Comparison of ENCODE assay signal across 1 mouse cellular context in the genomic region with DNA sequence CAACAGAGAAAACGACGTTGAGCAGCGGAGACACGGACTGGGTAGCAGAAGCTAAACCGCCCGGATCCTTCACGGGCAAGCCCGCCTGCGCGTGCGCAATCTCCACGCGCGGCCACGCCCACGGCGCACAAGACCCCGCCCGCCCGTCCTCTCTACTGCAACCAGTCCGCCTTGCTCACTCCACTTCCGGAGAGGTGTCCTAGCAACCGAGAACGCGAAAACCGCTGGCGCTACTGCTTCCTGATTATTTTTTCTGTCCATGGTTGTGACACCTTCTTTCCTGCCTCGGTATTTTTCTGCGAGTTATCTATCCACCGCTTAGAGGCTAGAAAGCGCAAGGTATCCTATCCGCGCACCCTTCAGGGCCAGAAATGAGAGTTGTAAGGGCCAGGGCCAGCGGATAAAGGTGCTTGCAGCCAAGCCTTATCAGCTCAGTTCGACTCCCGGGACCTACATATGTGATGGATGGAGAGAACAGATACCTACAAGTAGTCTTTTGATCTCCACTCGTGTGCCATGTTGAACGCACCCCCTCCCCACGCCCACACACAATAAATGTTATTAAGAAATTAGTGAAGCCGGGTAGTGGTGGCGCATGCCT.
TF ChIP-seq lines count a peak whose summit lies in the region.

A gene (minus strand): TSS at position 89 of the 601 bp plus-strand sequence.

TF ChIP-seq in MEL, 35 proteins besides CTCF, POLR2A, EP300 and RAD21 (continued from another document):
- TF ChIP-seq ELF1 (IDR thresholded peaks at IDR 0.05; ENCODE audit: low read depth, low read length) (peak; percentile 94), MYB (IDR thresholded peaks at IDR 0.05; ENCODE audit: low read depth, low read length) (no peak), MAX (IDR thresholded peaks at IDR 0.05; ENCODE audit: low read length) (0 out of 2 replicates have a peak, but pooled peaks have one; percentile 35), TCF12 (IDR thresholded peaks at IDR 0.05; ENCODE audit: low read depth, low read length) (no peak; the same call in 1 of the 2 replicates), ZKSCAN1 (IDR thresholded peaks at IDR 0.05; ENCODE audit: low read depth, low read length) (no peak), BHLHE40 (IDR thresholded peaks at IDR 0.05; ENCODE audit: borderline replicate concordance, low read depth, low read length) (no peak), ZMIZ1 (IDR thresholded peaks at IDR 0.05; ENCODE audit: low read depth, low read length) (peak; percentile 11; the same call in 1 of the 2 replicates), CHD1 (IDR thresholded peaks at IDR 0.05; ENCODE audit: low read depth, low read length) (no peak), NELFE (IDR thresholded peaks at IDR 0.05; ENCODE audit: low read depth, low read length) (peak; percentile 62), UBTF (IDR thresholded peaks at IDR 0.05; ENCODE audit: borderline replicate concordance, insufficient read depth, low read depth, low read length) (no peak), USF2 (IDR thresholded peaks at IDR 0.05; ENCODE audit: borderline replicate concordance in 1 of 2, insufficient read depth in 1 of 2, low read depth in 1 of 2, low read length in 2 of 2) (no peak)
